Mouse (Mus musculus) limb, embryonic 11.5 days (tissue): ENCODE measurements at regions not wholly inside any gene's neighbourhood (a gene's known extent, or its start where the extent isn't known, plus 50 kb on each side); places are given as distances from the start of the nearest gene placed in this dataset.

Source experiments
- ATAC-seq: fragments of 200-750 bp; cut with Nextera tagmentation; 2 replicates; pipeline ENCODE4 v1.8.0; 2017; ENCODE audit warnings: low read depth; ENCODE audit not compliant: insufficient number of reproducible peaks, low FRiP score, low TSS enrichment
- DNase-seq: peaks from one replicate; pipeline ENCODE4 v3.0.0-alpha.2; 2015; ENCODE audit warnings: low spot score
- H3K27ac ChIP-seq: fragments of 300-500 bp; sonication (generic); replicated peaks from 2 replicates; pipeline ENCODE4 v1.5.1; 2014; ENCODE audit warnings: low read depth, mild to moderate bottlenecking, low read length
- H3K27me3 ChIP-seq: fragments of 300-500 bp; sonication (generic); 2 replicates; pipeline ENCODE4 v1.6.1; 2014; ENCODE audit warnings: mild to moderate bottlenecking, low read length, mixed read lengths; ENCODE audit not compliant: control insufficient read depth, insufficient read depth
- H3K36me3 ChIP-seq: fragments of 300-500 bp; sonication (generic); 2 replicates; pipeline ENCODE4 v1.6.1; 2014; ENCODE audit warnings: mild to moderate bottlenecking, low read length, moderate library complexity, mixed read lengths; ENCODE audit not compliant: control insufficient read depth, insufficient read depth
- H3K4me1 ChIP-seq: fragments of 300-500 bp; sonication (generic); 2 replicates; pipeline ENCODE4 v1.6.1; 2014; ENCODE audit warnings: low read length, mixed read lengths; ENCODE audit not compliant: control insufficient read depth, insufficient read depth
- H3K4me2 ChIP-seq: fragments of 300-500 bp; sonication (generic); 2 replicates; pipeline ENCODE4 v1.6.1; 2014; ENCODE audit warnings: low read depth, mild to moderate bottlenecking, moderate library complexity; ENCODE audit not compliant: severe bottlenecking
- H3K4me3 ChIP-seq: fragments of 300-500 bp; sonication (generic); 2 replicates; pipeline ENCODE4 v1.5.1; 2014; ENCODE audit warnings: low read depth, low read length
- H3K9ac ChIP-seq: fragments of 300-500 bp; sonication (generic); 2 replicates; pipeline ENCODE4 v1.6.1; 2014; ENCODE audit warnings: mild to moderate bottlenecking, low read length
- H3K9me3 ChIP-seq: fragments of 300-500 bp; sonication (generic); 2 replicates; pipeline ENCODE4 v1.6.1; 2016; ENCODE audit warnings: low read length; ENCODE audit not compliant: control insufficient read depth
- WGBS: fragments of 180-500 bp; shearing (Covaris S2); extraction: QIAGEN DNeasy Blood & Tissue Kit; methylation state at CpG from one replicate; pipeline ENCODE4 v1.1.7; 2014; 5-methylcytosine and 5-hydroxymethylcytosine counted together

- Histone ChIP-seq H3K27me3 (no peaks in the 10 kb centered on the region), H3K9me3 (no peaks in the 10 kb centered on the region), H3K36me3 (no peaks in the 10 kb centered on the region), H3K9ac (no peak overlapping the region), H3K4me3 (no peak overlapping the region), H3K27ac (no peak overlapping the region), H3K4me1 (no peaks in the 10 kb centered on the region), H3K4me2 (no peak overlapping the region)
- WGBS, result 76% methylated on average over 1 of the region's 1 CpGs
- no peak for DNase-seq
- ATAC-seq, result no peak
Measured at GRCm38 (mm10) chr8:30233266-30233665, 2785.8 kb downstream of the Poteg start.

- 89% methylated on average over 3 of the region's 3 CpGs for WGBS
- H3K4me3 ChIP-seq, result no peak overlapping the region
- H3K36me3 ChIP-seq, result no peaks in the 10 kb centered on the region
- no peaks in the 10 kb centered on the region for H3K9me3 ChIP-seq
- H3K27ac ChIP-seq, result no peak overlapping the region
- H3K27me3 ChIP-seq, result no peaks in the 10 kb centered on the region
- ATAC-seq (no peak), DNase-seq (no peak)
- no peaks in the 10 kb centered on the region for H3K4me1 ChIP-seq
- H3K4me2 ChIP-seq, result no peak overlapping the region
- no peak overlapping the region for H3K9ac ChIP-seq
Measured at GRCm38 (mm10) chr8:30251797-30252196, 2804.3 kb downstream of the Poteg start.

GRCm38 (mm10) chr8:30269949-30270910 is 2822.8 kb downstream of the Poteg start:
- Histone ChIP-seq H3K36me3 (no peaks in the 10 kb centered on the region), H3K4me3 (no peak overlapping the region), H3K27me3 (no peaks in the 10 kb centered on the region), H3K4me1 (no peaks in the 10 kb centered on the region), H3K9ac (no peak overlapping the region), H3K27ac (no peak overlapping the region), H3K9me3 (no peaks in the 10 kb centered on the region), H3K4me2 (no peak overlapping the region)
- ATAC-seq (no peak), DNase-seq (no peak)
- WGBS, result 88% methylated on average over 6 of the region's 6 CpGs

- H3K27ac ChIP-seq, result no peak overlapping the region
- no peak overlapping the region for H3K4me3 ChIP-seq
- H3K36me3 ChIP-seq, result no peaks in the 10 kb centered on the region
- H3K9me3 ChIP-seq, result no peaks in the 10 kb centered on the region
- ATAC-seq (no peak), DNase-seq (no peak)
- no peak overlapping the region for H3K4me2 ChIP-seq
- H3K9ac ChIP-seq, result no peak overlapping the region
- WGBS, result 57% methylated on average over 4 of the region's 4 CpGs
- no peaks in the 10 kb centered on the region for H3K4me1 ChIP-seq
- H3K27me3 ChIP-seq, result no peaks in the 10 kb centered on the region
Measured at GRCm38 (mm10) chr8:30289169-30289568, 2841.7 kb downstream of the Poteg start.

- H3K9me3 ChIP-seq, result no peaks in the 10 kb centered on the region
- H3K9ac ChIP-seq, result no peak overlapping the region
Measured at GRCm38 (mm10) chr8:30331201-30331600, 2883.7 kb downstream of the Poteg start.

GRCm38 (mm10) chr8:30333352-30333751 is 2885.9 kb downstream of the Poteg start:
- Histone ChIP-seq H3K9me3 (no peaks in the 10 kb centered on the region), H3K4me3 (no peak overlapping the region), H3K9ac (no peak overlapping the region), H3K36me3 (no peaks in the 10 kb centered on the region), H3K4me2 (no peak overlapping the region), H3K27me3 (no peaks in the 10 kb centered on the region), H3K4me1 (no peaks in the 10 kb centered on the region), H3K27ac (no peak overlapping the region)
- no peak for ATAC-seq
- WGBS, result 81% methylated on average over 3 of the region's 3 CpGs
- DNase-seq, result no peak

More at GRCm38 (mm10) chr8:30331201-30331600, 2883.7 kb downstream of the Poteg start:
- ATAC-seq (no peak), DNase-seq (no peak)
- Histone ChIP-seq H3K4me1 (no peaks in the 10 kb centered on the region), H3K36me3 (no peaks in the 10 kb centered on the region), H3K4me3 (no peak overlapping the region), H3K4me2 (no peak overlapping the region), H3K27me3 (no peaks in the 10 kb centered on the region), H3K27ac (no peak overlapping the region)

GRCm38 (mm10) chr8:30359464-30359863 is 2912.0 kb downstream of the Poteg start:
- ATAC-seq (peak; percentile 54; the same call in 1 of the 2 replicates), DNase-seq (no peak)
- H3K9me3 ChIP-seq, result no peaks in the 10 kb centered on the region
- 36% methylated on average over 1 of the region's 1 CpGs for WGBS
- H3K36me3 ChIP-seq, result no peaks in the 10 kb centered on the region
- H3K9ac ChIP-seq, result no peak overlapping the region
- H3K27ac ChIP-seq, result no peak overlapping the region
- H3K4me2 ChIP-seq, result no peak overlapping the region
- H3K27me3 ChIP-seq, result no peaks in the 10 kb centered on the region
- H3K4me3 ChIP-seq, result no peak overlapping the region
- 0 out of 2 replicates have a peak, but pooled peaks cover 2% of the 10 kb centered on the region for H3K4me1 ChIP-seq

- Histone ChIP-seq H3K4me3 (no peak overlapping the region), H3K4me2 (no peak overlapping the region), H3K9me3 (no peaks in the 10 kb centered on the region), H3K9ac (no peak overlapping the region), H3K27ac (no peak overlapping the region), H3K36me3 (no peaks in the 10 kb centered on the region), H3K4me1 (no peaks in the 10 kb centered on the region), H3K27me3 (no peaks in the 10 kb centered on the region)
- DNase-seq, result no peak
- no peak for ATAC-seq
- 78% methylated on average over 2 of the region's 2 CpGs for WGBS
Measured at GRCm38 (mm10) chr8:30365721-30366120, 2918.3 kb downstream of the Poteg start.
